Mouse (Mus musculus) ES-E14 (cell line): ENCODE measurements around the gene Lpcat4. TPM values are rescaled to one million over a fixed set of nuclear protein-coding genes. Genes with fewer than 3 reads are reported as not detected.

Source experiments
- DNase-seq: peaks from one replicate; pipeline ENCODE4 v3.0.0-alpha.2; 2013; ENCODE audit warnings: low read depth, low spot score
- H3K27ac ChIP-seq: 2 replicates; pipeline ENCODE4 v1.5.1; 2012; ENCODE audit warnings: low read depth, mild to moderate bottlenecking, low read length, moderate library complexity, mixed read lengths; ENCODE audit not compliant: poor library complexity, insufficient read depth, severe bottlenecking
- H3K36me3 ChIP-seq: 2 replicates; pipeline ENCODE4 v1.6.1; 2012; ENCODE audit warnings: mild to moderate bottlenecking, low read length, moderate library complexity, mixed read lengths; ENCODE audit not compliant: control insufficient read depth, poor library complexity, insufficient read depth, severe bottlenecking
- H3K4me1 ChIP-seq, 2 experiments: fragments of 150-350 bp in 1 of 2; sonication (generic) in 1 of 2; 2 replicates each; pipeline ENCODE4 v1.6.1; 2012; ENCODE audit warnings: low read length in 2 of 2, mild to moderate bottlenecking in 1 of 2, mixed read lengths in 1 of 2; ENCODE audit not compliant: control insufficient read depth in 2 of 2, insufficient read depth in 2 of 2, poor library complexity in 1 of 2
- H3K4me3 ChIP-seq, 2 experiments: fragments of 150-350 bp in 1 of 2; sonication (generic) in 1 of 2; 2 replicates each; pipeline ENCODE4 v1.5.1; 2012; ENCODE audit warnings: low read length in 2 of 2, low read depth in 1 of 2, mild to moderate bottlenecking in 1 of 2, mixed read lengths in 1 of 2; ENCODE audit not compliant: insufficient read depth in 1 of 2, poor library complexity in 1 of 2, severe bottlenecking in 1 of 2
- H3K9ac ChIP-seq: 2 replicates; pipeline ENCODE4 v1.6.1; 2012; ENCODE audit warnings: low read depth, mild to moderate bottlenecking, low read length, mixed read lengths; ENCODE audit not compliant: poor library complexity, insufficient read depth, severe bottlenecking
- H3K9me3 ChIP-seq: fragments of 150-350 bp; sonication (generic); 2 replicates; pipeline ENCODE4 v1.6.1; 2012; ENCODE audit warnings: low read depth, mild to moderate bottlenecking, low read length; ENCODE audit not compliant: control insufficient read depth, insufficient read depth
- CHD2 ChIP-seq: IDR thresholded peaks from 2 replicates; pipeline ENCODE4 v1.6.1; 2014; ENCODE audit warnings: mild to moderate bottlenecking, low read depth, low read length, inconsistent platforms
- HCFC1 ChIP-seq: IDR thresholded peaks from 2 replicates; pipeline ENCODE4 v1.6.1; 2012; ENCODE audit warnings: low read length, inconsistent platforms, borderline replicate concordance; ENCODE audit not compliant: insufficient read depth
- MAFK ChIP-seq: IDR thresholded peaks from 2 replicates; pipeline ENCODE4 v1.6.1; 2014; ENCODE audit warnings: mild to moderate bottlenecking, low read depth, low read length, inconsistent platforms; ENCODE audit not compliant: insufficient read depth
- ZC3H11A ChIP-seq: IDR thresholded peaks from 2 replicates; pipeline ENCODE4 v1.6.1; 2012; ENCODE audit warnings: low read depth, mild to moderate bottlenecking, inconsistent platforms, low read length, borderline replicate concordance
- ZNF384 ChIP-seq: IDR thresholded peaks from 2 replicates; pipeline ENCODE4 v1.6.1; 2012; ENCODE audit warnings: low read depth, low read length, inconsistent platforms
- in situ Hi-C, 2 experiments: fragments of 600-800 bp; cut with MboI; formaldehyde crosslinking; loops; one replicate each; pipeline ENCODE4 v1.15.1; 2025; ENCODE audit warnings: low sequenced_read_pairs in 2 of 2, inconsistent platforms in 1 of 2; ENCODE audit not compliant: unreplicated experiment in 2 of 2
- total RNA-seq: library from RNA; depleted of rRNA; stranded (reverse); fragments of 300-350 nt; gene quantifications from 2 replicates; pipeline ENCODE4 v1.2.3, GENCODE M21; 2012

Lpcat4 gene
- total RNA-seq, 1 experiment, result 15.8 TPM

- no peak overlapping the region for H3K9ac ChIP-seq
- no peaks in the 10 kb centered on the region; a peak in 1 of 4 replicates for H3K4me1 ChIP-seq
- in situ Hi-C loops, result no loop called here
- TF ChIP-seq CHD2 (no peak), MAFK (no peak), ZNF384 (no peak)
- no peaks in the 10 kb centered on the region for H3K9me3 ChIP-seq
- H3K27ac ChIP-seq, result no peak overlapping the region
- no peak for DNase-seq
- no peak overlapping the region for H3K4me3 ChIP-seq
- H3K36me3 ChIP-seq, result peaks cover 3% of the 10 kb centered on the region; the same call in 1 of the 2 replicates
These were observed 28.4 kb downstream of the Lpcat4 start for GRCm38 (mm10) chr2:112267547-112268269.

- Histone ChIP-seq H3K4me1 (no peaks in the 10 kb centered on the region), H3K9me3 (no peaks in the 10 kb centered on the region), H3K36me3 (no peaks in the 10 kb centered on the region), H3K27ac (no peak overlapping the region), H3K9ac (no peak overlapping the region), H3K4me3 (no peak overlapping the region)
- no peak for TF ChIP-seq MAFK
- TF ChIP-seq CHD2, result no peak
- no peak for TF ChIP-seq HCFC1
- TF ChIP-seq ZC3H11A, result no peak
- no peak for TF ChIP-seq ZNF384
- in situ Hi-C loops, result no loop called here
- no peak for DNase-seq
These were observed 30.7 kb downstream of the Lpcat4 start for GRCm38 (mm10) chr2:112270011-112270410.

GRCm38 (mm10) chr2:112272909-112273308 is 33.6 kb downstream of the Lpcat4 start:
- no peaks in the 10 kb centered on the region for H3K4me1 ChIP-seq
- no peak overlapping the region for H3K27ac ChIP-seq
- DNase-seq, result no peak
- H3K36me3 ChIP-seq, result no peaks in the 10 kb centered on the region
- TF ChIP-seq MAFK, result no peak
- TF ChIP-seq ZNF384, result no peak
- no peak for TF ChIP-seq HCFC1
- TF ChIP-seq CHD2, result no peak
- no peak for TF ChIP-seq ZC3H11A
- no peak overlapping the region for H3K4me3 ChIP-seq
- H3K9me3 ChIP-seq, result no peaks in the 10 kb centered on the region
- in situ Hi-C loops, result no loop called here
- H3K9ac ChIP-seq, result no peak overlapping the region

GRCm38 (mm10) chr2:112273474-112273873 is 34.2 kb downstream of the Lpcat4 start:
- no peak overlapping the region for H3K27ac ChIP-seq
- H3K9ac ChIP-seq, result no peak overlapping the region
- H3K4me1 ChIP-seq, result no peaks in the 10 kb centered on the region
- no peak for DNase-seq
- no peak overlapping the region for H3K4me3 ChIP-seq
- H3K9me3 ChIP-seq, result no peaks in the 10 kb centered on the region
- no peak for TF ChIP-seq HCFC1
- TF ChIP-seq ZC3H11A, result no peak
- no peak for TF ChIP-seq CHD2
- no peak for TF ChIP-seq MAFK
- no peak for TF ChIP-seq ZNF384
- H3K36me3 ChIP-seq, result no peaks in the 10 kb centered on the region
- in situ Hi-C loops, result no loop called here

GRCm38 (mm10) chr2:112276870-112277269 is 37.6 kb downstream of the Lpcat4 start:
- no peak for DNase-seq
- in situ Hi-C loops, result no loop called here

More at GRCm38 (mm10) chr2:112276870-112277269, 37.6 kb downstream of the Lpcat4 start:
- Histone ChIP-seq H3K9ac (no peak overlapping the region), H3K9me3 (no peaks in the 10 kb centered on the region), H3K4me1 (no peaks in the 10 kb centered on the region), H3K36me3 (no peaks in the 10 kb centered on the region), H3K27ac (no peak overlapping the region), H3K4me3 (no peak overlapping the region)
- TF ChIP-seq HCFC1, result no peak
- TF ChIP-seq MAFK, result no peak
- no peak for TF ChIP-seq CHD2
- TF ChIP-seq ZC3H11A, result no peak
- no peak for TF ChIP-seq ZNF384
